In genomic region chr14:25606372-25607140, GRCm38 (mm10) we compare ENCODE assay signal across 8 mouse cellular contexts.
A peak's percentile ranks its signal among the peaks of the same experiment; 100 is the strongest.
DNase-seq lines count a peak whose midpoint lies in the region; ATAC-seq and TF ChIP-seq lines count a peak whose summit lies in the region.

No protein-coding gene starts in this region.

- peak overlapping the region; percentile 100 for H3K4me2 ChIP-seq in intestine, postnatal 0 days (replicated peaks; ENCODE audit: low read depth)
- H3K4me2 ChIP-seq in neural tube, embryonic 11.5 days (ENCODE audit: low read depth), result peak overlapping the region; percentile 94

- H3K36me3 ChIP-seq in heart, adult 2 months (ENCODE audit: control insufficient read depth, insufficient read depth, low read length), result peaks cover 4% of the 10 kb centered on the region
- H3K36me3 ChIP-seq in intestine, postnatal 0 days (ENCODE audit: control insufficient read depth, insufficient read depth), result peaks cover 5% of the 10 kb centered on the region; the same call in 1 of the 2 replicates
- H3K36me3 ChIP-seq in neural tube, embryonic 11.5 days (ENCODE audit: control insufficient read depth, insufficient read depth, low read length), result 0 out of 2 replicates have a peak, but pooled peaks cover 2% of the 10 kb centered on the region

- peak overlapping the region; percentile 63 for H3K4me3 ChIP-seq in heart, adult 2 months
- peak overlapping the region; percentile 60 for H3K4me3 ChIP-seq in intestine, postnatal 0 days (ENCODE audit: low read depth, low read length)
- H3K4me3 ChIP-seq in neural tube, embryonic 11.5 days (ENCODE audit: low read depth, low read length), result peak overlapping the region; percentile 82

- 0 out of 2 replicates have a peak, but pooled peaks have one; percentile 22 for TF ChIP-seq EP300 in heart, adult 2 months (IDR thresholded peaks at IDR 0.05; ENCODE audit: insufficient read depth, low read depth, low read length)

- H3K9ac ChIP-seq in heart, adult 2 months (ENCODE audit: low read depth, low read length), result peak overlapping the region; percentile 89
- peak overlapping the region; percentile 73 for H3K9ac ChIP-seq in intestine, postnatal 0 days (ENCODE audit: low read depth, low read length)
- H3K9ac ChIP-seq in neural tube, embryonic 11.5 days (ENCODE audit: low read length), result peak overlapping the region; percentile 99

- no peaks in the 10 kb centered on the region for H3K9me3 ChIP-seq in intestine, postnatal 0 days (ENCODE audit: control insufficient read depth)
- no peaks in the 10 kb centered on the region for H3K9me3 ChIP-seq in neural tube, embryonic 11.5 days (ENCODE audit: control insufficient read depth, low read length)

- intact Hi-C loops in heart, adult 2 months (cut with DNase I), result loop anchor here (1.0 to 2.0 kb wide), 2 partner anchors 19 to 40 kb away; no protein-coding TSS in a partner anchor

- no peak for TF ChIP-seq CTCF in heart, adult 2 months (IDR thresholded peaks at IDR 0.05)
- no peak for TF ChIP-seq CTCF in intestine, postnatal 0 days (IDR thresholded peaks at IDR 0.05; ENCODE audit: low read depth)

- DNase-seq in right cerebral cortex, adult 18-20 months, result peak; percentile 64
- DNase-seq in right cerebral cortex, adult 2 months (ENCODE audit: low spot score in 2 of 2), result no peak
- DNase-seq in embryo, embryonic 10 days (ENCODE audit: low spot score), result peak; percentile 87
- peak; percentile 84 to 88 for DNase-seq in heart, adult 2 months
- DNase-seq in lung, adult 18-20 months, result peak; percentile 77 to 79
- peak; percentile 78 for DNase-seq in neural tube, embryonic 11.5 days (ENCODE audit: low spot score)
- peak; percentile 85 for DNase-seq in thymus, postnatal 4 days

- peak; percentile 43; the same call in 1 of the 2 replicates for TF ChIP-seq POLR2A in heart, adult 2 months (IDR thresholded peaks at IDR 0.05; ENCODE audit: insufficient read depth, low read depth, low read length)

- peaks cover 33% of the 10 kb centered on the region for H3K4me1 ChIP-seq in heart, adult 2 months (ENCODE audit: control insufficient read depth, insufficient read depth, low read length)
- H3K4me1 ChIP-seq in intestine, postnatal 0 days (replicated peaks; ENCODE audit: control insufficient read depth, insufficient read depth, low read length), result peaks cover 18% of the 10 kb centered on the region
- H3K4me1 ChIP-seq in neural tube, embryonic 11.5 days (ENCODE audit: control insufficient read depth, insufficient read depth, low read length), result peaks cover 77% of the 10 kb centered on the region

- H3K27me3 ChIP-seq in heart, adult 2 months (ENCODE audit: control insufficient read depth, insufficient read depth, low read length), result no peaks in the 10 kb centered on the region
- H3K27me3 ChIP-seq in intestine, postnatal 0 days (replicated peaks; ENCODE audit: control insufficient read depth, insufficient read depth, low read length), result no peaks in the 10 kb centered on the region
- H3K27me3 ChIP-seq in neural tube, embryonic 11.5 days (ENCODE audit: control insufficient read depth, insufficient read depth, low read length), result no peaks in the 10 kb centered on the region

- WGBS in heart, adult 2 months, result 9% methylated on average over 31 of the region's 31 CpGs
- 4% methylated on average over 31 of the region's 31 CpGs for WGBS in intestine, postnatal 0 days
- WGBS in neural tube, embryonic 11.5 days, result under 1% methylated on average over 31 of the region's 31 CpGs

- peak overlapping the region; percentile 76 for H3K27ac ChIP-seq in heart, adult 2 months
- peak overlapping the region; percentile 73 for H3K27ac ChIP-seq in intestine, postnatal 0 days (ENCODE audit: low read depth, low read length)
- peak overlapping the region; percentile 99 for H3K27ac ChIP-seq in neural tube, embryonic 11.5 days (ENCODE audit: low read depth, low read length)

- peaks cover 4% of the 10 kb centered on the region for H3K79me2 ChIP-seq in heart, adult 2 months (replicated peaks; ENCODE audit: control insufficient read depth, insufficient read depth, low read length)

- peak; percentile 41; the same call in 1 of the 2 replicates for ATAC-seq in intestine, postnatal 0 days
- ATAC-seq in neural tube, embryonic 11.5 days (ENCODE audit: insufficient read depth, low FRiP score, low TSS enrichment), result peak; percentile 36

Comparison
In these comparisons a context has a peak if more than half of its experiments do, and no peak if none do; other contexts are left out.
1. DNase-seq: peak in right cerebral cortex, adult 18-20 months (single experiment), embryo, embryonic 10 days (single experiment), heart, adult 2 months (2 of 2), lung, adult 18-20 months (2 of 2), neural tube, embryonic 11.5 days (single experiment) and thymus, postnatal 4 days (single experiment); none in right cerebral cortex, adult 2 months (0 of 2).
2. Peak in every context shown above with its lines, with median percentiles within 50 percentile points of each other: H3K27ac ChIP-seq, H3K4me3 ChIP-seq and H3K9ac ChIP-seq.